Mouse (Mus musculus): ENCODE results near the gene Psmd8.
"Not testable (repeated sequence)": the region's sequence is repeated elsewhere in the genome, so short reads cannot be mapped to it uniquely, and the experiment has no call there.

Gene Psmd8

DNA sequence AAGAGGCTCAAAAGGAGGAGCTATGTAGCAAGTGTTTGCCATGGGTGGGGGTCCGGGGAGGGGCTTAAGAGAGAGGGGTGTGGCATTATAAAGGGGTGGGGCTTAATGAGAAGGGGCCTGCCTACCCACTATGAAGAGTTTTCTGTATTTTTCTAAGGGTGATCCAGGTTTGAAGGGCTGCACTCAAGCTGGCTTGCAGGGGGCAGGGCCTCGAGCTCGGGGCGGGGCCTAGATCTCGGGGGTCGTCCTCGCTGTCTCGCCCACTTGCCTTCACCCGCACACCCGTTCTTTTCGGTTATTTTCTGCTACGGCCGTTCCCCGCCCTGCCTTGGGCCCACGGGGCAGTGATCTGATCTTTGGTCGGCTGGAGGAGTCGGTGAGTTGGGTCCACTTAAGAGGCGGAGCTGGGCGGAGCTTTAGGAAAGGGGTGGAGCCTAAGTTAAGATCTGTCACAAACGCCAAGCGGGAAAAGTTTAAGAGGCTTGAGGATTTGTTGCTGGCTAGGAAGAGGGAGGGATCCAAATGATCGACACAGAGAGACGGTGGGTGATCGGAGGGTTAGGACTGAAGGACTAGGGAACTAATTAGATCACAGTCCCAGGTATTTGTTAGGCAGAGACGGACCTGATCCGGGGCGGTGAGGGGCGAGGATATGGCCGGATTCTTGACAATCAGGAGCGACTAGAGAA is 10.3 kb downstream of the Psmd8 start, which contains the start of the genes Ggn and Spred3:
TSS of gene Ggn (plus strand) at position 145 of the 689 bp plus-strand sequence.
TSS of gene Spred3 (minus strand) at position 346 of the 689 bp plus-strand sequence.
- peak; percentile 71 for DNase-seq (ENCODE audit: low read depth, low spot score)

- DNase-seq (ENCODE audit: low read depth, low spot score): peak; percentile 74
These were observed 11.1 kb downstream of the Psmd8 start for GRCm38 (mm10) chr7:29169231-29170065.

- DNase-seq (ENCODE audit: low read depth, low spot score): no peak
These were observed 11.7 kb downstream of the Psmd8 start for GRCm38 (mm10) chr7:29168791-29169230.

DNA sequence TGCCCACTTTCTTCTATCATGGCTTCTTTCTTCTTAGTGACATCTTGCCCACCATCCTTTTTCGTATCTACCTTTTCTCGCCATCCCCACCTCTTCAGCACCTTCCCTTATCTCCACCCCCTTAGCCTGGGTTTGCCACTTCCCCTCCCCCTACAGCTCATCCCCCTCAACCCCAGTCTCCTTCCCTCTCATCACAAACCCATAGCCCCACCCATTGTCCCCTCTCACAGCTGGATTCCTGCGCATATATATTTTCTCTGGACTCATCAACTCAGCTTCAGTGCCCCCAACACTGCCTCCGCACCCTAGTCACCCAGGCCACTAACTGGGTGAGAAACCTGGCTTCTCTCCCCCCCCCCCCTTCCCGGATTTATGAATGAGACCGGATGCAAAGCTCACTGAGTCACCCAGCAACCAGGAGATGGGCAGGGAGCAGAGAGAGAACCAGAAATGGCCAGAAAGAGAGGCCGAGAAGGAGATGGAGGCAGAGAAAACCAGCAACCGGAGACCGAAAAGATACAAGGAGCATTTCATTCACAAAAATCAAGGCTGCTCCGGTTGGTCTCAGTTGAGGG is 12.3 kb downstream of the Psmd8 start:
- DNase-seq (ENCODE audit: low read depth, low spot score): no peak

GRCm38 (mm10) chr7:29167656-29168055 is 12.8 kb downstream of the Psmd8 start:
- no peak for DNase-seq (ENCODE audit: low read depth, low spot score)

DNA sequence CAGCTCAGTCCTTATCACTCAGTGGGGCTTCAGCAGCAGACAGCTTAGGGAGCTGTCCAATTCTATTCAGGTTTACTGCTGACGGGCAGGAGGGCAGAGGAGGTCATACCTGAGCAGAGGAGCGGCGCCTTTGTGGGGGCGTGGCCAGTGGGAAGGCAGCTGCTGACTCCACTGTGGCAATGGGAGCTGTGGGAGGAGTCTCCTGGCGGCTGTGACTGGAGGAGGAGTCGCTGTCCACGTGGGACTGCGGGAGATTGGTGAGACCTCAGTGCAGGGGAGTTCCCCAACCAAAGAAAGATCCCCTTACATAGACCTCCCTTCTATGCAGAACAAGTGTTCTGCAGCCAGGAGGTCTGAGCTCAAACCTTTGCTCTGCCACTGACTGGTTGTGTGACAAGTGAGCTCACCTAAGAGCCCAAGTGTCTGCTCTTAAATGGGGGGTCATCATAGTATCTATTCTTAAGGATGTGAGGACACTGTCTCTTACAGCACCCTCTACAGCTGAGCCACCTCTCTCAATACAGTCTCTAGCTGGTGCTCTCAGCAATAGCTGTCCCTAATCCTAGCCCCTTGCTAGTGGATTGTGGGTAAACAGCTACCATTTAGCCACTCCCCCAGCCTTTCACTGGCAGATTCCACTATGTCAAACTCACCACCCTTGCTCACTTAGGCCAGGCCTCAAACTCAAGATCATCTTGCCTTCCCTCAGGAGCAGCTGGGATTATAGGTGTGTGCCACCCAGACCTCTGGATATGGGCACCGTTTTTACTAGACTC is 17.6 kb downstream of the Psmd8 start:
- no peak for DNase-seq (ENCODE audit: low read depth, low spot score)

DNA sequence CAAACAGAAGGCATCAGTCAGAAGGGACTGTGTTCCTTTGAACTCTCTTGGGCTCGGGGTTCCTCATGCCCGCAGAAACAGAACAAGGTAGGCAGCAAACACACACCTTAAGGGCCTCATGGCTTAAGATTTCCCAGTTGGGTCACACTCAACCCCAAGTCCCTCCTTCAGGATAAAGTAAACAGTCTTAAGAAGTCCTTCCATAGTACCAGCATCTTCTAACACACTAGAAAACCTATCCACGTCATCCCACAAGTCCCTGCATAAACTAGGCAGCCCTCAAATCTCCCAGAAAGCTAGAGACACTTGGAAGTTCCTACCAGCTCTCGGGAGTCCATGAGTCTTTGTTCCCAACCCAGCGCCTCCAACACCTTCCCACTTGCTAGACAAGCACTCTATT is 18.2 kb downstream of the Psmd8 start:
- no peak for DNase-seq (ENCODE audit: low read depth, low spot score)

GRCm38 (mm10) chr7:29158264-29158663 is 22.2 kb downstream of the Psmd8 start:
- DNase-seq (ENCODE audit: low read depth, low spot score): no peak

DNA sequence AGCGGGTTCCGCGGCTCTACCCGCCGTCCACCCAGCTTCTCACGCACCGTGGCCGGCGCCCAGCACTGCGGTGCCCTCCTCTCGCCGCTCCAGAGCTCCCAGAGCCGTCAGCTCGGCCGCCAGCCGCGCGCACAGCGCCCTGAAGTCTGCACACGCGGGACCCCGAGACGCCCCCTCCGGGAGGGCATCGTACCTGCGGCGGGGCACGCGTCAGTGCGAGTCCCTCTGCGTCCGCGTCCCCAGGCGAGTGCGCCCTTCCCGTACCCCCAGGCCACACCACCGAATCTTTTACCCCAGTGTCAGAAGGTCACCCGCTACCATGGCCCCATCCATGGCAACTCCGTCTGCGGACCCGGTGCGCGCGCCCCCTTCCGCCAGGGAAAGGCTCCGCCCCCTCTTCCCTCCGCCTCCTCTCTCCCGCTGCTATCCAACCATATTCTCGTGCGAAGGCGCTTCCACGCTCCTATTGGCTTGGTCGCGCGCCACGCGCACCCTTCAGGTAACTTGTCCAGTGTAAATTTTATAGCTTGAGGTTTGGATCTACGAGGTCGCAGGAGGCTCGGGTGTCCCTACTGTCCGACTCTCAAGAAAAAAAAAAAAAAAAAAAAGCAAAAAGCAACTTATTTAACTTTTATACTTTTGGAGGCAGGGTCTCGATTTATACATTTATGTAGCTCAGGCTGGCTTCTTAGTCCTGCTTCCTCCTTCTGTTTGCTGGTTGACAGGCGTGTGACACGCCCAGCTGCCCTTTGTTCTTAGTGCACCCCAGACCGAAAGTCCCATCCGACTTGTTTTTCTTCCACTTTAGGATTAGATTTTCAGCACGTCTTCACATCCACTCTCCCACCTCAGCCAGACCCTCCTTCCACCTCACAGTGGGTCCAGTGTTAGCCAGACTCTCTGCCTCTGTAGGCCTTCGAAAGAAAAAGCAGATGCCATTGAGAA is 24.4 kb downstream of the Psmd8 start, which contains the start of gene Fam98c:
TSS of gene Fam98c (minus strand) at position 397 of the 945 bp plus-strand sequence.
- DNase-seq (ENCODE audit: low read depth, low spot score): peak; percentile 77

GRCm38 (mm10) chr7:29155196-29155837 is 25.2 kb downstream of the Psmd8 start:
- DNase-seq (ENCODE audit: low read depth, low spot score): peak; percentile 71

DNA sequence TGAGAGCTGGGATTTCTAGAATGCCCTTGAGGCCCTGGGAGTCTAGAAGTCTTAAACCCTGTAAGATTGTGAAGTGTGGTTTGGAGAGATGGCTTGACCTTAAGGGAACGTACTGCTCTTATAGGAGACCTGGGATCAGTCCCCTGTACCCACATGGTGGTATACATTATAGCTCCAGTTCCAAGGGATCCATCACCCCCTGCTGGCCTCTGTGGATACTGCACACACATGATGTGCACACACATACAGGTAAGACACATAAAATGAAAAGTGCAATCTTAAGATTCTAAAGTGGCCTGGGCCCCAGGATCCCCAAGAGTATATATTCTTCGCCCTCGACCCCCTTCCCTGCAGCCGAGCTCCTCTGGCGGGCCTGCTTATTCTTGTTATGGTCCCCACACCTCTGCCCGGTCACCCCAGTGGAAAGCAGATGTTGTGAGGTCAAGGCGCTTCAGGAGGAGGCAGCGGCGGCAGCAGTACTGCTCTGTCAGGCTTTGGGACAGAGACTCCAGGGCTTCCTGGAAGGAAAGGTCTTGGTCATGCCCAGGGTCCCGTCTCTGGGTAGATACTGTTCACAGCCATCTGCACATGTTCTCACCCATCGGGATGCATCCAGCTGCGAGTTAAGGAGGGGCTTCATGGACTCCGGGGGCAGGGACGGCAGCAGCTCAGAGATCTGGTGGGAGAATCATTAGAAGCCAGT is 26.3 kb downstream of the Psmd8 start:
- DNase-seq (ENCODE audit: low read depth, low spot score): no peak

GRCm38 (mm10) chr7:29151486-29151885 is 29.0 kb downstream of the Psmd8 start:
- no peak for DNase-seq (ENCODE audit: low read depth, low spot score)

DNA sequence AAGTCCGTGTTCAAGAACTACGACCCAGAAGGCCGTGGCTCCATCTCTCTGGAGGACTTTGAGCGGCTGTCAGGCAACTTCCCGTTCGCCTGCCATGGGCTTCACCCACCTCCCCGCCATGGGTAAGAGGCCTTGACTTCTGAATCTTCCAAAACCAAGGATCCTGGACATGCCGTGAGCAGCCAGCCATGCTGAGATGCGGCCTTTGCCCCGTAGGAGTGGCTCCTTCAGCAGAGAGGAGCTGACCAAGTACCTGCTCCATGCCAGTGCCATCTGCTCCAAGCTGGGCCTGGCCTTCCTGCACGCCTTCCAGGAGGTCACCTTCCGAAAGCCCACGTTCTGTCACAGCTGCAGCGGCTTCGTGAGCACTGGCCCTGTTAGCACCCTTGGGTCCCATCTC is 31.7 kb downstream of the Psmd8 start:
- DNase-seq (ENCODE audit: low read depth, low spot score): no peak

GRCm38 (mm10) chr7:29146625-29147367 is 33.7 kb downstream of the Psmd8 start:
- DNase-seq (ENCODE audit: low read depth, low spot score): no peak

DNA sequence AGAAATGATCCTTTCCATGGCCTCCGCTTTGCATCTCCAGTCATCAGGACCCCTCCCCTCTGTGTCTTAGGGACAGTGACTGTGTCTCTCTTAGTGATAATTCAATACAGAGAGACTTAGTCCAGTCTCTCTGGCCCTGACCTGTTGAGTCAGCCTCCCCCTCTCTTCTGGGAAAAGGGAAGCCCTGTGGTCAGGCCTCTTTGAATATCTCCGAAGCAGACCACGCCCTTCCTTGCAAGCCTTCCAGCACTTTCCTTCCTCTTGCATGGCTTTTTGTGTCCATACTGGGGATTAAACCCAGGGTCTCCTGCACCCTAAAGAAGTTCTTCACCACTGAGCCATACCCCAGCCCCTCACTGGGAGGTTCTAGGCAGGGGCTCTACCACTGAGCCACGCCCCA is 36.5 kb downstream of the Psmd8 start:
- no peak for DNase-seq (ENCODE audit: low read depth, low spot score)

GRCm38 (mm10) chr7:29141416-29141815 is 39.1 kb downstream of the Psmd8 start:
- no peak for DNase-seq (ENCODE audit: low read depth, low spot score)

DNA sequence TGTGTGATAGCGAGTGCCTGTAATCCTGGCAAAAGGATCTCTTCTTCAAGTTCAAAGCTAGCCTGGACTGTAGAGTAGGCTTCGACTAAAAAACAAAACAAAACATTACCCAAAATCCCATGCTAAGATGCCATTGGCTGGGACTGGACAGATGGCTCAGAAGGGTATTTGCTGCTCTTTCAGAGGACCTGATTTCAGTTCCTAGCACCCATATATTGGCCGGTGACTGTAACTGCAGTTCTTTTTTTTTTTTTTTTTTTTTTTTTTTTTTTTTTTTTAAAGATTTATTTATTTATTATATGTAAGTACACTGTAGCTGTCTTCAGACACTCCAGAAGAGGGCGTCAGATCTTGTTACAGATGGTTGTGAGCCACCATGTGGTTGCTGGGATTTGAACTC is 41.3 kb downstream of the Psmd8 start:
- not testable (repeated sequence) for DNase-seq (ENCODE audit: low read depth, low spot score)

DNA sequence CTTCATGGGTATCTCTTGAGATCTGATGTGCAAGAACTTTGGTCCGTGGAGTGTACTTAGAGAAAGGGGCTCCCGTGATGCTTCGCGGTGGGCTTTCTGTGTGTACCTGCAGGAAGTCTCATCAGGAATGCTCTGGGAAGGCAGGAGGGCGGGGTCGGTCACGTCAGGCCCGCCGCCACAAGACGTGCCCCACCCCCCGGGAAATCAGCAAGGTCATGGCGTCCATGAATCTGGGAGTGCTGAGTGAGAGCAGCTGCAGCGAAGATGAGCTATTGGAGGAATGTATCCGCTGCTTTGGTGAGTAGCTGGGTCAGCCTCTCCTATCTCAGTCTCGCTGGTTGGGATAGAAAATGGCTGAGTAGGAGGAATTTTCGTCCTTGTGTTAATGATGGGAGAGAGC is 43.1 kb downstream of the Psmd8 start:
- no peak for DNase-seq (ENCODE audit: low read depth, low spot score)
